Mouse (Mus musculus): ENCODE results near the gene Cilp2. TPM values are rescaled to one million over a fixed set of nuclear protein-coding genes. Genes with fewer than 3 reads are reported as not detected.

Cilp2 gene
- total RNA-seq (2012; rRNA removed): 7.3 and 10.7 TPM in 2 replicates

DNA sequence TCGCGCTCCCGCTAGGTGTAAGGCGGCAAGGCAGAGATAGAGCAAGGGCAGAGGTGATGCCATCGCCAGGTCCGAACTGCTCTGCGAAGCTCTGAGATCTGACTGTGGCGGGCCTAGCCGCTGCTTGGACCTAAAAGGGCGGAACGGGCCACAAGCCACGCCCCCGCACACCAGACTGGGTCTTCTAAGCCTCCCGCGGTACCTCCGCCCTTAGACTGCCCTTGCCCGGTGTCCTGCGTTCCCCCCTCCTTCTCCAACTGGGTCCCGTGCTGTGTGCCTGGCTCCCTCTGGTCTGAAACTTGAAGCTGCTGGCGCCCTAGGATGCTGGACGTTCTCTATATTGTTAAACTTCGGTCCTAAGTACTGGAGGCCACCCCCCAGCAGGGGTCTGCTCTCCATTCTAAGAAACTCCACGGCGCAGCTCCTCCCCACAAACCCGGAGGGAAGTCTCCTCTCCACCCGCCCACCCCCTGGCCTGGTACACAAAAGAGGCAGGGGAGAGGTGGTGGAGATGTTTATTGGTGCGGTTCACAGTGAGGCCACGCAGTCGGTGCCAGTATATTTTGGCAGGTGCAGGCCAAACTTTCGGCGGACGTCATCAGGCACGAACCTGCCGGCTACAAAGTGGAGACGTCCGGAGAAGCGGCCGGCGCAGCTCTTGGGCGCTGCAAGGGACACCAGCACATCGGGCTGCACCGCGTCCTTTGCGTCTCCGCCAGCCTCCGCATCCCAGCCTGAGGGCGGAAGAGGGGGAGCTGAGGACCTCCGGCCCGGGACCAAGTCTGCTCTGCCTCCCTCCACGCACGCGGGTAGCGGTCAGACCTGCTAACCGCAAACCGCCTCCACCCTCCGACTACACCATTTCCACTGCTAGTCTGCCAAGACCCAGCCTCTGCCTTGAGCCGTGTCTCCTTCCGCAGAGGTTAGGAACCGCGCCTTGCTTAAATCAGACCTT is at the start of gene Cilp2:
Gene Cilp2, minus strand, starts transcription at position 399 of the 955 bp plus-strand sequence.
- Histone ChIP-seq H3K4me3 (ENCODE audit: insufficient read depth in 1 of 2, low read depth in 1 of 2, low read length in 2 of 2, poor library complexity in 1 of 2, severe bottlenecking in 1 of 2) (peak within 1 kb of the TSS; percentile 5 to 57), H3K9ac (ENCODE audit: insufficient read depth, low read depth, low read length, poor library complexity, severe bottlenecking) (no peak within 1 kb of the TSS), H3K9me3 (ENCODE audit: control insufficient read depth, insufficient read depth, low read depth, low read length) (no peaks in the 10 kb centered on the region), H3K27ac (ENCODE audit: insufficient read depth, low read depth, low read length, poor library complexity, severe bottlenecking) (no peak within 1 kb of the TSS), H3K36me3 (ENCODE audit: control insufficient read depth, insufficient read depth, low read length, poor library complexity, severe bottlenecking) (no peaks in the 10 kb centered on the region), H3K4me1 (ENCODE audit: control insufficient read depth in 2 of 2, insufficient read depth in 2 of 2, low read length in 2 of 2, poor library complexity in 1 of 2) (peaks cover 3 to 16% of the 10 kb centered on the region in 2 experiments; a peak in 1 of 4 replicates)
- in situ Hi-C loops (cut with MboI; ENCODE audit: low sequenced_read_pairs in 2 of 2, unreplicated experiment in 2 of 2): no loop called here
- DNase-seq (ENCODE audit: low read depth, low spot score): peak; percentile 54
- TF ChIP-seq HCFC1 (IDR thresholded peaks at IDR 0.05; ENCODE audit: borderline replicate concordance, insufficient read depth, low read length): no peak
- no peak for TF ChIP-seq ZNF384 (IDR thresholded peaks at IDR 0.05; ENCODE audit: low read depth, low read length)
- TF ChIP-seq CHD2 (IDR thresholded peaks at IDR 0.05; ENCODE audit: low read depth, low read length): no peak
- TF ChIP-seq MAFK (IDR thresholded peaks at IDR 0.05; ENCODE audit: insufficient read depth, low read depth, low read length): no peak
- TF ChIP-seq ZC3H11A (IDR thresholded peaks at IDR 0.05; ENCODE audit: borderline replicate concordance, low read depth, low read length): no peak

GRCm38 (mm10) chr8:69936050-69936794 is 48.7 kb upstream of the Cilp2 start:
- Histone ChIP-seq H3K9ac (ENCODE audit: insufficient read depth, low read depth, low read length, poor library complexity, severe bottlenecking) (peak overlapping the region; percentile 67), H3K4me3 (ENCODE audit: insufficient read depth in 1 of 2, low read depth in 1 of 2, low read length in 2 of 2, poor library complexity in 1 of 2, severe bottlenecking in 1 of 2) (peak overlapping the region; percentile 0; a peak in 2 of 4 replicates), H3K27ac (ENCODE audit: insufficient read depth, low read depth, low read length, poor library complexity, severe bottlenecking) (peak overlapping the region; percentile 83), H3K36me3 (ENCODE audit: control insufficient read depth, insufficient read depth, low read length, poor library complexity, severe bottlenecking) (peaks cover 22% of the 10 kb centered on the region), H3K4me1 (ENCODE audit: control insufficient read depth in 2 of 2, insufficient read depth in 2 of 2, low read length in 2 of 2, poor library complexity in 1 of 2) (peaks cover 30 to 42% of the 10 kb centered on the region in 2 experiments), H3K9me3 (ENCODE audit: control insufficient read depth, insufficient read depth, low read depth, low read length) (no peaks in the 10 kb centered on the region)
- peak; percentile 98 for DNase-seq (ENCODE audit: low read depth, low spot score)
- in situ Hi-C loops (cut with MboI; ENCODE audit: low sequenced_read_pairs in 2 of 2, unreplicated experiment in 2 of 2): no loop called here
- TF ChIP-seq ZNF384 (IDR thresholded peaks at IDR 0.05; ENCODE audit: low read depth, low read length): no peak
- peak; percentile 100 for TF ChIP-seq MAFK (IDR thresholded peaks at IDR 0.05; ENCODE audit: insufficient read depth, low read depth, low read length)
- no peak for TF ChIP-seq HCFC1 (IDR thresholded peaks at IDR 0.05; ENCODE audit: borderline replicate concordance, insufficient read depth, low read length)
- TF ChIP-seq CHD2 (IDR thresholded peaks at IDR 0.05; ENCODE audit: low read depth, low read length): no peak
- no peak for TF ChIP-seq ZC3H11A (IDR thresholded peaks at IDR 0.05; ENCODE audit: borderline replicate concordance, low read depth, low read length)

DNA sequence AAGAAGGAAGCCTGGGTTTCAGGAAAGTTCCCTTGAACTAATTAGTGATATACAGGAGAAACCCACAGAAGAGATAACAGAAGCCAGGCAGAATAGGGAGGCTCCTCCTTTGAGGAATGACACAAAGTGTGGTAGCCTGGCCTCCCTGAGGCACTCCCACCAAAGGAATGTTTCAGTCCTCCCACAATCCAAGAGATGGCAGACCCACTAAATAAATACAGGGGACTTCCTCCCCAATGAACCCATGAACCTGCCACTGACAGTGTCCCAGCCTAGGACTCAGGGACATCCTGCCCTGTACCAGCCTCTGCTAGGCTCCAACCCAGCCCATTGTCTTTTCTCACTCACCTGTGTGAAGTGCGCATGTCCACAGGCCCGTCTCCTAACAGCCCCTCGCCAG is 47.9 kb upstream of the Cilp2 start:
- H3K36me3 ChIP-seq (ENCODE audit: control insufficient read depth, insufficient read depth, low read length, poor library complexity, severe bottlenecking): peaks cover 24% of the 10 kb centered on the region
- no peaks in the 10 kb centered on the region for H3K9me3 ChIP-seq (ENCODE audit: control insufficient read depth, insufficient read depth, low read depth, low read length)
- TF ChIP-seq ZC3H11A (IDR thresholded peaks at IDR 0.05; ENCODE audit: borderline replicate concordance, low read depth, low read length) (no peak), HCFC1 (IDR thresholded peaks at IDR 0.05; ENCODE audit: borderline replicate concordance, insufficient read depth, low read length) (no peak)
- in situ Hi-C loops (cut with MboI; ENCODE audit: low sequenced_read_pairs in 2 of 2, unreplicated experiment in 2 of 2): no loop called here
- peaks cover 26 to 42% of the 10 kb centered on the region in 2 experiments for H3K4me1 ChIP-seq (ENCODE audit: control insufficient read depth in 2 of 2, insufficient read depth in 2 of 2, low read length in 2 of 2, poor library complexity in 1 of 2)
- peak overlapping the region; percentile 0 to 24; a peak in 2 of 4 replicates for H3K4me3 ChIP-seq (ENCODE audit: insufficient read depth in 1 of 2, low read depth in 1 of 2, low read length in 2 of 2, poor library complexity in 1 of 2, severe bottlenecking in 1 of 2)
- peak overlapping the region; percentile 67 for H3K9ac ChIP-seq (ENCODE audit: insufficient read depth, low read depth, low read length, poor library complexity, severe bottlenecking)
- DNase-seq (ENCODE audit: low read depth, low spot score): no peak
- H3K27ac ChIP-seq (ENCODE audit: insufficient read depth, low read depth, low read length, poor library complexity, severe bottlenecking): peak overlapping the region; percentile 83

GRCm38 (mm10) chr8:69934582-69934981 is 47.1 kb upstream of the Cilp2 start:
- no peak overlapping the region for H3K4me3 ChIP-seq (ENCODE audit: insufficient read depth in 1 of 2, low read depth in 1 of 2, low read length in 2 of 2, poor library complexity in 1 of 2, severe bottlenecking in 1 of 2)
- DNase-seq (ENCODE audit: low read depth, low spot score): no peak
- H3K9me3 ChIP-seq (ENCODE audit: control insufficient read depth, insufficient read depth, low read depth, low read length): no peaks in the 10 kb centered on the region
- 0 out of 2 replicates have a peak overlapping the region, but pooled peaks have one; percentile 17 for H3K9ac ChIP-seq (ENCODE audit: insufficient read depth, low read depth, low read length, poor library complexity, severe bottlenecking)
- no peak for TF ChIP-seq ZNF384 (IDR thresholded peaks at IDR 0.05; ENCODE audit: low read depth, low read length)
- TF ChIP-seq CHD2 (IDR thresholded peaks at IDR 0.05; ENCODE audit: low read depth, low read length): no peak
- TF ChIP-seq HCFC1 (IDR thresholded peaks at IDR 0.05; ENCODE audit: borderline replicate concordance, insufficient read depth, low read length): no peak
- no peak for TF ChIP-seq ZC3H11A (IDR thresholded peaks at IDR 0.05; ENCODE audit: borderline replicate concordance, low read depth, low read length)
- TF ChIP-seq MAFK (IDR thresholded peaks at IDR 0.05; ENCODE audit: insufficient read depth, low read depth, low read length): no peak
- in situ Hi-C loops (cut with MboI; ENCODE audit: low sequenced_read_pairs in 2 of 2, unreplicated experiment in 2 of 2): no loop called here
- peak overlapping the region; percentile 83 for H3K27ac ChIP-seq (ENCODE audit: insufficient read depth, low read depth, low read length, poor library complexity, severe bottlenecking)
- peaks cover 24 to 34% of the 10 kb centered on the region in 2 experiments for H3K4me1 ChIP-seq (ENCODE audit: control insufficient read depth in 2 of 2, insufficient read depth in 2 of 2, low read length in 2 of 2, poor library complexity in 1 of 2)
- H3K36me3 ChIP-seq (ENCODE audit: control insufficient read depth, insufficient read depth, low read length, poor library complexity, severe bottlenecking): peaks cover 24% of the 10 kb centered on the region
